Mouse (Mus musculus) urinary bladder, postnatal 14 days (tissue): ENCODE data around the gene Plod2.

Experiments
- DNase-seq: peaks from one replicate; pipeline ENCODE4 v3.0.0; 2021; ENCODE audit warnings: low spot score

The Plod2 gene

DNA sequence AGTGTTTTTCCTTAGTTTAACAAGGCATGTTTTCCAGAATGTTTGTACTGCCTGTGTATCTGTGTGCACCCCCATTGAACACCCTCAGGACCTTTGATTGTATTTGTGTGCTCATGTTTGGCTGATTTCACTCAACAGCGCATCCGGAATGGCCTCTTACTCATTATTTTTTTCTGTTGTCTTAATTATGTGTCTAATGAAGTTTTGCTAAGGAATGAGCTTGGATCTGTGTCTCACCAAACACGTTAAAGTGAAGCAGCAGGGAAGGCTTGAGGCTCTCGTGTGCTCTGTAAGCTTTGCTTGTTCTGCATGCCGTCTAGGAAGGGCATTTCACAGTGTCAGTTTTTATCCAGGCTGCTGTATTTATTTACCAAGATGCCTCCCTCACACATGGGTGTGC is 59.5 kb downstream of the Plod2 start:
- no peak for DNase-seq

DNA sequence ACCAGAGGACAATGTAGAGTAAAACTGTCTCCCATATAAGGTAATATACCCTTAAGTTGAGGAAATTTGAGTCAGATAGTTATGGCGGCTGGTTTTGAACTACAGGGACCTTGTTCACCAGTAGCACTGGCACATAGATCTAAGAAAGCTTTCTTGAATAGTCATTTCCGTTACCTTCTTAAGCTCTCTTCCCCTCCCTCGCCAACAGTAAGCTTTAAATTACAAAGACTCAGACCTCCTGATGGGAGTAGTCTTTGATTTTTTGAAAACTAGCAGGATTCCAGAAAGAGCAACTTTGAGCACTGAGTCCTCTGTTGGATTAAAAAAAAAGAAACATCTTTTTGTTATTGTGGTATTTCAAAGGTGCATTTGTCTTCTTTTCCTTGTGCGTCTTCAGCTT is 61.5 kb downstream of the Plod2 start:
- DNase-seq, result no peak

- DNase-seq, result peak; percentile 66
Measured at GRCm38 (mm10) chr9:92610628-92611267, 68.7 kb downstream of the Plod2 start.

DNA sequence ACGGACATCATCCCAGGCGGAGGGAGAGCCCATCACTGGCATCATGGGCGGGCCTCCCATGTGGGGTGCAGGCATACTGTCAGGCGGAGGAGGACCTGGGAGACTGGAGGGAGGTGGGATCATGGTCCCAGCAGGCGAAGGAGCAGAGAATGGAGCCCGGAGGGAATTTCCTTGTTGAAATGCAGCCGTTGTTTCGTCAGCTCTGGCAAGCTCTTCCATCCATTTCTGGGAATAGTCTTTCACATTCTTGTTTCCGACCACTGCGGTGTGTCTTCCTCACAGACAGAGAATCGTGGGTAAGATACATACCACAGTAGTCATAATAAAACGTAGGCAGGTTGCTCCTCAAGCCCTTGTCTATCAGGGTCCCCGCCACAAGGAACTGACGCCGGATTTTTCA is 70.6 kb downstream of the Plod2 start:
- DNase-seq, result peak; percentile 12

DNA sequence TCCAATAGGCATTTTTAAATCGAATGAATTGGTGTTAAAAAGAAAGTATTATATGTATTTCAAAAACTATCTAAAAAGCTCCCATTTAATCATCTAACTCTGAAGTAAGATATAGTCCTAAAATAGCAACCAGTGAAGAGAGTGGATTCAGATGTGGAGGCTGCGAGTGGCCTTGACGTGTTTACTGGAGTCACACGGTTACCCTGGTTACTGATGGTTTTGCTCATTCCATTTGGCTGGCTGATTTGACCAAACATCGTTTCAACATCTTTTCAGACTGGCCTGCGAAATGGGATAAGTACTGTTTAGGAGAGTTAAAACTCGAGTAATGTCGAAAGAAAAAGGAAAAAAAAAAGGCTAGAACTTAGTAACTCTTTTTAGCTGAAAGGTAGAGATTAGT is 71.2 kb downstream of the Plod2 start:
- DNase-seq, result no peak

GRCm38 (mm10) chr9:92616418-92616817 is 74.4 kb downstream of the Plod2 start:
- DNase-seq, result no peak

DNA sequence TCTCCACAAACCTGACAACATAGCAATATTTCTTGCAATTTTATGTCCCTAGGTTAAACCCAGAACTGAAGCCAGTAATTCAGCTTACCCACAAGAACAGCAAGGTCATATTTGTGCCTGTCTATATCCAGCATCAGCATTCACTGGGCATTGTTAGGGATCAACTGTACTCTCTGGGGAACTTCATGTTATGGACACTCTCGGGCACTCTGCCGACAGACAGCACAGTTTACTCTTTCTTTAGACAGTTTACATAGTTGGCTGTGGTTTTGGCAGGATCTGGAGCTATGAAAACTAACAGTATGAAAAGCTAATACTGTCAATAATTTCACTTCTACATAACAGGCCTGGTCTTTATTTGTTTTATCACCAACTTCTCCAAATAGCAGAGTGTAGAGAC is 75.4 kb downstream of the Plod2 start:
- DNase-seq, result peak; percentile 39

DNA sequence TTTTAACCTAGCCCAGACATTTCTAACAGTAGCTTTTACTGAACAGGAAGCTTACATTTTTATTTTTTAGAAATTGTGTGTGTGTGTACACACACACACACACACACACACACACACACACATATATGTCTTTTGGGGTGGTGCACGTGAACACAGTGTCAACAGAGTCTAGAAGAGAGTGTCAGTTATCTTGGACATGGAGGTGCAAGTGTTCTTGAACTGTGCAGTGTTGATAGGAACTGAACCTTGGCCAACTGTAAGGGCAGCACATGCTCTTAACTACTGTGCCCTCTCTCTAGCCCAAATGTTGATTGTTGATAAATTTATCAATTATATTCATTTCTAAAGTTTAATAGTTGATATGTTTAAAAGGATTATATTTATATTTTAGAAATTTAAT is 78.1 kb downstream of the Plod2 start:
- DNase-seq, result no peak

GRCm38 (mm10) chr9:92621246-92621645 is 79.2 kb downstream of the Plod2 start:
- DNase-seq, result no peak

GRCm38 (mm10) chr9:92621878-92622282 is 79.9 kb downstream of the Plod2 start:
- no peak for DNase-seq

DNA sequence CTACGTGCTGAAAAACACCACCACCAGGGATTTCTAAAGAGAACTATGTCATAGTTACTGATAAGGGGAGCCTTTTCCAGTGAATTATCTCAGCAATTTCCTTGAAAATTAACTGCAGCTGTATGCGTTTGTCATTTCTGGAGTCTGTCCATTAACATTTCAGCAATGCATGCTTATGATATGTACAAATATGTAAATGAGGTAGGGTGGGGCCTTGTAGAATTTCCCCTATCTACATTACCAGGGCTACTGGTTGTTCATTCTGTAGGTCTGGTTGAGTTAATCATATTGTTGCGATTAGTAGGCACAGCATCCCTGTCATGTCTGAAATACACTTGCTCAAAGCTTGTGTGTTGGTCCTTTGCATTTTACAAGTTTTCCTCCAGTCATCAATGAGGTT is 92.8 kb downstream of the Plod2 start:
- no peak for DNase-seq

DNA sequence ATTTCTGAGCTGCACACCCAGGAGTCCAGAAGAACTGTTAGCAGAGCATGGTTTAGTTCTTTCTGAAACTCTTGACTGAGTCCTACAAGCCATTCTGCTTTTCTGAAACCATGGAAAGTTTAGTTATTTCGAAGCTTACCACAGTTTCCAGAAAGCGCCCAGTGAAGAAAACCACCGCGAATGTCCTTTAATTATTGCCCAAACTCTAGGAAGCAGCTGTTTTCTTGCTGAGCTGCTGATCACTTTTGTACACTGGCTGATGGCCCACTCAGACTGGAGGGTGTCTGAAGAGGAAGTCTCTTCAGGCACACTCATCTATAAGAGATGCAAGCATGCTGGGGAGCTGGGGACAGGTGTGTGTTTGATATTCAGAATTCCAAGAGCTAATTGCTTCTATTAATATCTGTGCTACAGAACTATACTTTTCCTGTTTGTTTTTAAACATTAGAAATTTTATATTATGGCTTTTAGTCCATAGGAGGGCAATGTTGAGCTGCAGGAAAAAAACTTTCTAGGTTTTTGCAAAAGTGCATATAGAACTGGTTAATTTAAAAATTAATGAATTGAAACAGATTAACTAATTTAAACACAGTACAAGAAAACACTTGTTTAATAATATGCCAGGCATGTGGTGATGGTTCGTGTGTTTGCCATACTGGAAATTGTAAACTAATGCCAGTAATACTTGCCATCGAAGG is 97.3 kb downstream of the Plod2 start:
- DNase-seq, result peak; percentile 13

GRCm38 (mm10) chr9:92641717-92642116 is 99.7 kb downstream of the Plod2 start:
- no peak for DNase-seq
